ENCODE assay signal across 24 mouse cellular contexts in the genomic region with DNA sequence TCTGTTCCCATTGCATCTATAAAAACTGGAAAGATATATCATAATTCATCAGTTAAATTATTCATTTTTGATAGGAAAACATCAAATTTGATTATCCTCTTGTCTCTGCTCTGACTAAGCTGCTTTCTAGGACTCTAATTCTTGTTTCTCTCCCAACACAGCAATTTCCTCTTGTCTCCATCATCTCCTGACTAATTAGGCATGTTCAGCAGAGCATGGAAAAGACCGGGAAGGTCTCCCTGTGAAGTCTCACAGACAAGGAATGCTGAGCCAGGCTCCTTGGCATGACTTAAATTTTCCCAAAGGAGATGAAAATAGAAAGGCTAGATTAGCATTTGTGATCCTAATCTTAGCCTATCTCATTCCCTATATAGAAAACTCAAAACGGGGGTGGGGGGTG.
DNase-seq lines count a peak whose midpoint lies in the region; ATAC-seq and TF ChIP-seq lines count a peak whose summit lies in the region.
"Had no signal": no experiment of that assay in that cellular context is flagged by ENCODE, and none has a peak within 500 bp of the region (broad histone marks: within the 10 kb centered on the region; RNA-seq: fewer than 3 reads in every experiment).

No protein-coding gene starts in this region.

- no peaks in the 10 kb centered on the region for H3K4me1 ChIP-seq in forebrain, embryonic 14.5 days (ENCODE audit: control insufficient read depth, insufficient read depth, low read length)
- H3K4me1 ChIP-seq in forebrain, embryonic 10.5 days = peaks cover 27% of the 10 kb centered on the region
- no peaks in the 10 kb centered on the region for H3K4me1 ChIP-seq in midbrain, embryonic 14.5 days (ENCODE audit: control insufficient read depth, insufficient read depth, low read length)
- peaks cover 10% of the 10 kb centered on the region for H3K4me1 ChIP-seq in midbrain, embryonic 13.5 days (replicated peaks)
- no peaks in the 10 kb centered on the region for H3K4me1 ChIP-seq in forebrain, postnatal 0 days (ENCODE audit: insufficient read depth)
- H3K4me1 ChIP-seq: heart, embryonic 13.5 days; hindbrain, embryonic 12.5 days; kidney, embryonic 15.5 days; limb, embryonic 13.5 days; liver, embryonic 12.5 days had no signal

- no peak overlapping the region for H3K27ac ChIP-seq in forebrain, embryonic 14.5 days (ENCODE audit: low read depth, low read length)
- H3K27ac ChIP-seq in forebrain, embryonic 10.5 days = no peak overlapping the region
- H3K27ac ChIP-seq in midbrain, embryonic 14.5 days (replicated peaks; ENCODE audit: low read depth, low read length) = no peak overlapping the region
- H3K27ac ChIP-seq in midbrain, embryonic 13.5 days = no peak overlapping the region
- no peak overlapping the region for H3K27ac ChIP-seq in forebrain, postnatal 0 days (ENCODE audit: low read depth, low read length)
- H3K27ac ChIP-seq: heart, adult 2 months; heart, embryonic 13.5 days; hindbrain, embryonic 12.5 days; kidney, embryonic 15.5 days; limb, embryonic 13.5 days; liver, embryonic 12.5 days had no signal

- no peaks in the 10 kb centered on the region for H3K27me3 ChIP-seq in forebrain, embryonic 14.5 days (replicated peaks; ENCODE audit: control insufficient read depth, insufficient read depth, low read length)
- H3K27me3 ChIP-seq in forebrain, embryonic 10.5 days (ENCODE audit: poor library complexity, severe bottlenecking) = peaks cover 4% of the 10 kb centered on the region; the same call in 1 of the 2 replicates
- H3K27me3 ChIP-seq in midbrain, embryonic 14.5 days (ENCODE audit: control insufficient read depth, insufficient read depth, low read length) = no peaks in the 10 kb centered on the region
- H3K27me3 ChIP-seq in midbrain, embryonic 13.5 days = no peaks in the 10 kb centered on the region
- no peaks in the 10 kb centered on the region for H3K27me3 ChIP-seq in forebrain, postnatal 0 days (ENCODE audit: insufficient read depth, low read length)
- H3K27me3 ChIP-seq: heart, embryonic 13.5 days; hindbrain, embryonic 12.5 days; kidney, embryonic 15.5 days; limb, embryonic 13.5 days; liver, embryonic 12.5 days had no signal

- H3K9me3 ChIP-seq in forebrain, embryonic 14.5 days (replicated peaks; ENCODE audit: control insufficient read depth, low read length) = no peaks in the 10 kb centered on the region
- H3K9me3 ChIP-seq in forebrain, embryonic 10.5 days = no peaks in the 10 kb centered on the region
- H3K9me3 ChIP-seq in midbrain, embryonic 14.5 days (ENCODE audit: control insufficient read depth, low read length) = no peaks in the 10 kb centered on the region
- H3K9me3 ChIP-seq in midbrain, embryonic 13.5 days = no peaks in the 10 kb centered on the region
- H3K9me3 ChIP-seq in forebrain, postnatal 0 days (ENCODE audit: low read length) = no peaks in the 10 kb centered on the region
- H3K9me3 ChIP-seq: heart, embryonic 13.5 days; hindbrain, embryonic 12.5 days; kidney, embryonic 15.5 days; limb, embryonic 13.5 days; liver, embryonic 12.5 days had no signal

- ATAC-seq in forebrain, embryonic 14.5 days = peak; percentile 54; the same call in 1 of the 2 replicates
- no peak for ATAC-seq in midbrain, embryonic 14.5 days (ENCODE audit: low FRiP score, low TSS enrichment)
- no peak for ATAC-seq in midbrain, embryonic 13.5 days
- peak; percentile 27; the same call in 1 of the 2 replicates for ATAC-seq in forebrain, postnatal 0 days
- ATAC-seq: liver, embryonic 12.5 days had no signal

- no peak overlapping the region for H3K4me2 ChIP-seq in forebrain, embryonic 14.5 days (ENCODE audit: low read length)
- H3K4me2 ChIP-seq in midbrain, embryonic 14.5 days (ENCODE audit: low read length) = no peak overlapping the region
- H3K4me2 ChIP-seq in midbrain, embryonic 13.5 days (replicated peaks) = no peak overlapping the region
- H3K4me2 ChIP-seq in forebrain, postnatal 0 days (ENCODE audit: low read depth) = no peak overlapping the region
- H3K4me2 ChIP-seq: heart, embryonic 13.5 days; hindbrain, embryonic 12.5 days; kidney, embryonic 15.5 days; limb, embryonic 13.5 days; liver, embryonic 12.5 days had no signal

- WGBS in forebrain, embryonic 14.5 days = 0% methylated on average over 2 of the region's 2 CpGs
- 20% methylated on average over 2 of the region's 2 CpGs for WGBS in forebrain, embryonic 10.5 days
- 11% methylated on average over 2 of the region's 2 CpGs for WGBS in midbrain, embryonic 14.5 days
- 10% methylated on average over 2 of the region's 2 CpGs for WGBS in midbrain, embryonic 13.5 days
- 3% methylated on average over 2 of the region's 2 CpGs for WGBS in forebrain, postnatal 0 days

- H3K9ac ChIP-seq in forebrain, embryonic 14.5 days (ENCODE audit: low read length) = no peak overlapping the region
- no peak overlapping the region for H3K9ac ChIP-seq in midbrain, embryonic 14.5 days (replicated peaks; ENCODE audit: low read length)
- no peak overlapping the region for H3K9ac ChIP-seq in midbrain, embryonic 13.5 days (replicated peaks)
- no peak overlapping the region for H3K9ac ChIP-seq in forebrain, postnatal 0 days
- H3K9ac ChIP-seq: heart, embryonic 13.5 days; hindbrain, embryonic 12.5 days; kidney, embryonic 15.5 days; limb, embryonic 13.5 days; liver, embryonic 12.5 days had no signal

- H3K36me3 ChIP-seq in forebrain, embryonic 14.5 days (ENCODE audit: control insufficient read depth, insufficient read depth, low read length) = no peaks in the 10 kb centered on the region
- H3K36me3 ChIP-seq in forebrain, embryonic 10.5 days (replicated peaks) = no peaks in the 10 kb centered on the region
- no peaks in the 10 kb centered on the region for H3K36me3 ChIP-seq in midbrain, embryonic 14.5 days (ENCODE audit: control insufficient read depth, insufficient read depth, low read length)
- H3K36me3 ChIP-seq in midbrain, embryonic 13.5 days = no peaks in the 10 kb centered on the region
- H3K36me3 ChIP-seq in forebrain, postnatal 0 days (ENCODE audit: insufficient read depth) = no peaks in the 10 kb centered on the region
- H3K36me3 ChIP-seq: heart, embryonic 13.5 days; hindbrain, embryonic 12.5 days; kidney, embryonic 15.5 days; limb, embryonic 13.5 days; liver, embryonic 12.5 days had no signal

- TF ChIP-seq CTCF in forebrain, postnatal 0 days (IDR thresholded peaks at IDR 0.05; ENCODE audit: low read depth) = no peak

- no peak overlapping the region for H3K4me3 ChIP-seq in forebrain, embryonic 14.5 days (ENCODE audit: low read depth, low read length)
- no peak overlapping the region for H3K4me3 ChIP-seq in forebrain, embryonic 10.5 days
- no peak overlapping the region for H3K4me3 ChIP-seq in midbrain, embryonic 14.5 days (replicated peaks; ENCODE audit: low read depth, low read length)
- no peak overlapping the region for H3K4me3 ChIP-seq in midbrain, embryonic 13.5 days (replicated peaks)
- no peak overlapping the region for H3K4me3 ChIP-seq in forebrain, postnatal 0 days (ENCODE audit: low read depth, low read length)
- H3K4me3 ChIP-seq: heart, adult 2 months; heart, embryonic 13.5 days; hindbrain, embryonic 12.5 days; kidney, embryonic 15.5 days; limb, embryonic 13.5 days; liver, embryonic 12.5 days had no signal

- DNase-seq in cerebellum, postnatal 10 days = peak; percentile 12 to 26
- no peak for DNase-seq in cerebellum, adult 11-12 months
- peak; percentile 56 for DNase-seq in forebrain, embryonic 14.5 days (ENCODE audit: low spot score)
- no peak for DNase-seq in forebrain, embryonic 10.5 days (ENCODE audit: extremely low spot score, low spot score)
- DNase-seq in midbrain, embryonic 14.5 days = peak; percentile 13
- DNase-seq in forebrain, postnatal 0 days = peak; percentile 25
- DNase-seq in spleen, adult 12 weeks (ENCODE audit: low spot score) = no peak
- DNase-seq: adrenal gland, postnatal 10 days; cerebellum, adult 9-11 months; gastrocnemius, postnatal 36 days; heart, adult 2 months; heart, postnatal 14 days; kidney, adult 11 months; kidney, postnatal 36 days; lung, adult 18-20 months; lung, postnatal 10 days; spleen, adult 18-20 months; thymus, postnatal 14 days had no signal

Comparison
In these comparisons a context has a peak if more than half of its experiments do, and no peak if none do; other contexts are left out.
1. DNase-seq: peak in cerebellum, postnatal 10 days (2 of 2), forebrain, embryonic 14.5 days (single experiment), midbrain, embryonic 14.5 days (single experiment) and forebrain, postnatal 0 days (single experiment); none in cerebellum, adult 11-12 months (single experiment), forebrain, embryonic 10.5 days (single experiment) and spleen, adult 12 weeks (single experiment).
2. ATAC-seq: peak in forebrain, embryonic 14.5 days (single experiment) and forebrain, postnatal 0 days (single experiment); none in midbrain, embryonic 14.5 days (single experiment) and midbrain, embryonic 13.5 days (single experiment).